Mouse (Mus musculus): ENCODE data around the gene Olfr829. TPM values are rescaled to one million over a fixed set of nuclear protein-coding genes. Genes with fewer than 3 reads are reported as not detected.
"Not testable (repeated sequence)": the region's sequence is repeated elsewhere in the genome, so short reads cannot be mapped to it uniquely, and the experiment has no call there.

Gene Olfr829
- polyA plus RNA-seq (2011; ENCODE audit: insufficient read length, low read depth, missing spikeins) = not detected in 2 replicates

GRCm38 (mm10) chr9:18854633-18855032 is at the start of gene Olfr829:
Gene Olfr829, plus strand, starts transcription at chr9:18854933.
- H3K4me3 ChIP-seq (ENCODE audit: insufficient read depth, low read length) = no peak within 1 kb of the TSS
- no peak for TF ChIP-seq POLR2A (IDR thresholded peaks at IDR 0.05; ENCODE audit: low read depth, low read length)
- TF ChIP-seq CTCF (IDR thresholded peaks at IDR 0.05; ENCODE audit: borderline replicate concordance, insufficient read depth, low read length) = no peak
- H3K27ac ChIP-seq (ENCODE audit: insufficient read depth, low read length) = no peak within 1 kb of the TSS
- no peaks in the 10 kb centered on the region for H3K4me1 ChIP-seq (ENCODE audit: control insufficient read depth, insufficient read depth, low read length)

GRCm38 (mm10) chr9:18819426-18819825 is 35.3 kb upstream of the Olfr829 start, which contains the start of gene Olfr828:
Gene Olfr828, minus strand, starts transcription at chr9:18819526.
- Histone ChIP-seq H3K27ac (ENCODE audit: insufficient read depth, low read length) (no peak within 1 kb of the TSS), H3K4me3 (ENCODE audit: insufficient read depth, low read length) (no peak within 1 kb of the TSS), H3K4me1 (ENCODE audit: control insufficient read depth, insufficient read depth, low read length) (no peaks in the 10 kb centered on the region)
- TF ChIP-seq POLR2A (IDR thresholded peaks at IDR 0.05; ENCODE audit: low read depth, low read length) (no peak), CTCF (IDR thresholded peaks at IDR 0.05; ENCODE audit: borderline replicate concordance, insufficient read depth, low read length) (no peak)

GRCm38 (mm10) chr9:18874393-18874792 is 19.7 kb downstream of the Olfr829 start, which contains the start of gene Olfr830:
Gene Olfr830, plus strand, starts transcription at chr9:18874693.
- no peak within 1 kb of the TSS for H3K4me3 ChIP-seq (ENCODE audit: insufficient read depth, low read length)
- no peak within 1 kb of the TSS for H3K27ac ChIP-seq (ENCODE audit: insufficient read depth, low read length)
- H3K4me1 ChIP-seq (ENCODE audit: control insufficient read depth, insufficient read depth, low read length) = no peaks in the 10 kb centered on the region
- TF ChIP-seq CTCF (IDR thresholded peaks at IDR 0.05; ENCODE audit: borderline replicate concordance, insufficient read depth, low read length) = no peak
- TF ChIP-seq POLR2A (IDR thresholded peaks at IDR 0.05; ENCODE audit: low read depth, low read length) = no peak

GRCm38 (mm10) chr9:18907699-18908098 is 53.0 kb downstream of the Olfr829 start:
- H3K4me1 ChIP-seq (ENCODE audit: control insufficient read depth, insufficient read depth, low read length); H3K27ac ChIP-seq (ENCODE audit: insufficient read depth, low read length); H3K4me3 ChIP-seq (ENCODE audit: insufficient read depth, low read length): not testable (repeated sequence)

Other genes with a start within 250 kb of the Olfr829 start
- 0.17 and 0.18 TPM in 2 replicates for gene Muc16, start 180.4 kb upstream of the Olfr829 start, polyA plus RNA-seq (2011; ENCODE audit: insufficient read length, low read depth, missing spikeins)
- not detected in 2 replicates for gene Olfr24, start 90.9 kb upstream of the Olfr829 start, polyA plus RNA-seq (2011; ENCODE audit: insufficient read length, low read depth, missing spikeins)
- gene Olfr828, start 35.4 kb upstream of the Olfr829 start, polyA plus RNA-seq (2011; ENCODE audit: insufficient read length, low read depth, missing spikeins) = not detected in 2 replicates
- not detected in 2 replicates for gene Olfr830, start 19.8 kb downstream of the Olfr829 start, polyA plus RNA-seq (2011; ENCODE audit: insufficient read length, low read depth, missing spikeins)
- not detected in 2 replicates for gene Olfr832, start 82.2 kb downstream of the Olfr829 start, polyA plus RNA-seq (2011; ENCODE audit: insufficient read length, low read depth, missing spikeins)
- gene Olfr834, start 133.1 kb downstream of the Olfr829 start, polyA plus RNA-seq (2011; ENCODE audit: insufficient read length, low read depth, missing spikeins) = not detected in 2 replicates
- not detected in 2 replicates for gene Olfr835, start 177.8 kb downstream of the Olfr829 start, polyA plus RNA-seq (2011; ENCODE audit: insufficient read length, low read depth, missing spikeins)

Measured in embryonic fibroblast, embryonic 13.5 days (primary cell).